Mouse (Mus musculus): ENCODE measurements around the gene Sidt2.
A peak's percentile ranks its signal among the peaks of the same experiment; 100 is the strongest.

Gene Sidt2

GRCm38 (mm10) chr9:45955107-45955963, at the start of gene Sidt2:
TSS of gene Sidt2 (minus strand) at chr9:45955258.
- DNase-seq (ENCODE audit: low read depth, low spot score): peak; percentile 74

DNA sequence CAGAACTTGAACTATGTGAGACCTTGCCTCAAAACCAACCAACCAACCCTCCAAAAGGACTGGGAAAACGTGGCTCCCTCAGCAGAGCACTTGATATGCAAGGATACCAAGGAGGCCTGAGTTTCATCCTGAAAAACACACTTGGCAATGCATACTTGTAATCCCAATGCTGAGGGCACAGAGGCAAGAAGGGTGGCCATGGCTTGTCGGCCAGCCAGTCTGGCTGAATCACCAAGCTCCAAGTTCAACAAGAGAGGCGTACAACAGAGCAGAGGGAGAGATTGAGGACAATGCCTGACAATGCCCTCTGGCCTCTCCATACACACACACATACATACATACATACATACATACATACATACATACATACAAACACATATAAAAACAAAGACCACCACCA, 49.5 kb upstream of the Sidt2 start:
- DNase-seq (ENCODE audit: low read depth, low spot score): no peak

- peak; percentile 64 for DNase-seq (ENCODE audit: low read depth, low spot score)
Measured at GRCm38 (mm10) chr9:46003729-46004128, 48.7 kb upstream of the Sidt2 start.

- no peak for DNase-seq (ENCODE audit: low read depth, low spot score)
Measured at GRCm38 (mm10) chr9:45999009-45999408, 44.0 kb upstream of the Sidt2 start.

- peak; percentile 24 for DNase-seq (ENCODE audit: low read depth, low spot score)
Measured at GRCm38 (mm10) chr9:45985229-45985567, 30.1 kb upstream of the Sidt2 start.

- peak; percentile 83 for DNase-seq (ENCODE audit: low read depth, low spot score)
Measured at GRCm38 (mm10) chr9:45984409-45985228, 29.6 kb upstream of the Sidt2 start.

- DNase-seq (ENCODE audit: low read depth, low spot score): no peak
Measured at GRCm38 (mm10) chr9:45983676-45984408, 28.8 kb upstream of the Sidt2 start.

GRCm38 (mm10) chr9:45981331-45981730, 26.3 kb upstream of the Sidt2 start:
- no peak for DNase-seq (ENCODE audit: low read depth, low spot score)

DNA sequence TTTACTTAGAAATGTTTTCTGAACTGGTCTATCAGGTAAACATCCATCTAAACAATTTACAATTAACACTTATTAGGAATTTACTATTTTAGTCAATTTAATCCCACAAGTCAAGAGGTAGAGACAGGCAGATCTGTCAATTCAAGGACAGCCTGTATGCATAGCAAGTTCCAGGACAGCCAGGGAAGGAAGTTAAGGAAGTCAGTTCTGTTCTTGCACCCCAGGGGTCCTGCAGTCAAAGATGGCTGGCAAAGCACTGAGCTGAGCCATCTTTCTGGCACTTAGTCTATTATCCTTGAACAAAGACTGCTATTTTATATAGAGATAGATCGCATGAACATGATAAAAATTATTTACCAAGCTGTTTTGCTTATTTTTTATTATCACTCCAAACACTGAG, 25.6 kb upstream of the Sidt2 start:
- no peak for DNase-seq (ENCODE audit: low read depth, low spot score)

- no peak for DNase-seq (ENCODE audit: low read depth, low spot score)
Measured at GRCm38 (mm10) chr9:45979778-45980177, 24.7 kb upstream of the Sidt2 start.

DNA sequence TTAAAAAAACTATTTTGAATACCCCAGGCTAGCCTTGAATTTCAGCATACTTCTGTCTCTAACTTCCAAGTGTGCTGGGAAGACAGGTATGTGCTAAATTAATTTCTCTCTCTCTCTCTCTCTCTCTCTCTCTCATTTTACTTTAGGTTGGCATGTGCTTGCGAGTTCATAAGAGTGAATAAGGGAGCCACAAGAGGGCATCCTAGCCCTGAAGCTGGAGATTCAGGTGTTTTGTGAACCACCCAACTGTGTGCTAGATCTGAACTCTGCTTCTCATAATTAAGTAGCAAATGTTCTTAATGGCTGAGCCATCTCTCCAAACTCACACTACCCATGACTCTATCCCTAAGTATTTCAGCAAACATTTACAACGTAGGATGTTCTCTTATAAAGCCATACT, 21.8 kb upstream of the Sidt2 start:
- no peak for DNase-seq (ENCODE audit: low read depth, low spot score)

DNA sequence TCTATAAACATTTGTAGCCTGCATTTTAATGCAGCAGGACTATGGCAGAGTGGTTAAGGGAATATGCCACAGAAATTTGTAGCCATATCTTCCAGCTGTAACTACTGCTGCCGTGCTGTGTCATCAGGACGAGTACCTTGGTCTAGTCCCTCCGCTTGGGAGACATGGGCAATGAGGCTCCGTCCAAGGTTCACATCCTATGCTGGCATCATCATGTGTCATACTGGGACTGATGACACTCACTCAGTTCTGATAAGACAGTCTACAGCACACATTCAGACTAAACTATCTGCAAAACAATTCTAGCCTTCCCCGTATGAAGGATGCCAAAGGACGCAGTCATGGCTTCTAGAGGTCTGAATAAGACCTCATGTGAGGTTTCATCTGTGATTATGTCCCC, 8.5 kb upstream of the Sidt2 start:
- DNase-seq (ENCODE audit: low read depth, low spot score): no peak

DNA sequence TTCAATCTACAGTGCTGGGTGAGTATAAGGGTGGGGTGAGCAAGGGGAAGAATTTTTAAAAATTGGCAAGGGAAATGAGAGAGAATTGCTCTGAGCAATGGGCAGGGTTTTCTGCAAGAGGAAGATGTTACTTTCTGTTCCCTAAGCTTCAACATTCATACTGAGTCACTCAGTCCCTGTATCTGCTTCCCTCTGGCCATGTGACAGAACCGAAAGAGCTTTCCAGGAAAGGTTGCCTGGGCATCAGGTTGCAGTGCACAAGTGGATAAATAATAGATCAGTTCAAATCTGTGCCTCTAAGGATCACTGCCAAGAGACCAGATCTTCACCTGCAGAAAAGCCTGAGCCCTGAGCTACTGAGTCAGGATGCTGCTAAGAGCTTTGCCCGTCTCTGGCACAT, 6.8 kb upstream of the Sidt2 start:
- DNase-seq (ENCODE audit: low read depth, low spot score): no peak

GRCm38 (mm10) chr9:45959661-45960060, 4.6 kb upstream of the Sidt2 start:
- DNase-seq (ENCODE audit: low read depth, low spot score): no peak

GRCm38 (mm10) chr9:45958851-45959250, 3.8 kb upstream of the Sidt2 start:
- no peak for DNase-seq (ENCODE audit: low read depth, low spot score)

- no peak for DNase-seq (ENCODE audit: low read depth, low spot score)
Measured at GRCm38 (mm10) chr9:45958023-45958670, 3.1 kb upstream of the Sidt2 start.

- DNase-seq (ENCODE audit: low read depth, low spot score): peak; percentile 25
Measured at GRCm38 (mm10) chr9:45954294-45955106, 558 bp downstream of the Sidt2 start.

DNA sequence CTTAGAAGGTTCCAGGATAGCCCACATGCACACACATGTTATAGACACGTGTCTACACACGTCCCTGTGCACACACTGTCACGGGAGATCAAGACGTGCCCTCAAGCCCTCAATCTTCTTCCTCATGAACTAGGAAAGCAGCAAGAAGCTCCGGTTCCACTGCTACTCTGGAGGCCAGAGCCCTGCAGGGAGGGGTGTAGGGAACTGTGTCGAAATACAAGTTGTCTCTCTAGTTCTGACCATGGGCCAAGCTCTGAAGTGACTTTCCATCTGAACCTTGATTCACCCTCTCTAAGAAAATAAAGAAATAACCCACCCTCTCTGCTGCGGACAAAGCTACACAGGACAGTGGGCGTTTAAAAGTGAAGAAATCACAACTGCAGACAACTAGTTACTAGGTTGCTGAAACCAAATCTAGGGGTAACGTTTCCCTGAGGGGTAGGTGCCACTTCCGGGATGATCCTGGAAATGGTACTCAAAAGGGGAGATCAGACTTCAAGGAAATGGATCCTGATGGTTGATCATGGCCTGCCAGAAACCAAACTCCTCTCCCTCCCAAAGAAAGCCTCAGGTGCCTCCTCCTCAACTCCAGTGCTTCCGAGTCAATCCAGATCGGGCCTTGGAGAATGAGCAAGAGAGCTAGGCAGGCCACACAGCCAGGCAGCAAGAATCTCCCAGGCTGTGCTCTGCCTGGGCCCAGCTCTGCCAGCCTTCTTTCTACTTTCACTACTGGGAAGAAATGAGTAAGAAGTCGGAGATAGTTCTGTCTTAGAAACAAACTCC, 1.4 kb downstream of the Sidt2 start:
- DNase-seq (ENCODE audit: low read depth, low spot score): no peak

GRCm38 (mm10) chr9:45952890-45953289, 2.2 kb downstream of the Sidt2 start:
- DNase-seq (ENCODE audit: low read depth, low spot score): no peak

DNA sequence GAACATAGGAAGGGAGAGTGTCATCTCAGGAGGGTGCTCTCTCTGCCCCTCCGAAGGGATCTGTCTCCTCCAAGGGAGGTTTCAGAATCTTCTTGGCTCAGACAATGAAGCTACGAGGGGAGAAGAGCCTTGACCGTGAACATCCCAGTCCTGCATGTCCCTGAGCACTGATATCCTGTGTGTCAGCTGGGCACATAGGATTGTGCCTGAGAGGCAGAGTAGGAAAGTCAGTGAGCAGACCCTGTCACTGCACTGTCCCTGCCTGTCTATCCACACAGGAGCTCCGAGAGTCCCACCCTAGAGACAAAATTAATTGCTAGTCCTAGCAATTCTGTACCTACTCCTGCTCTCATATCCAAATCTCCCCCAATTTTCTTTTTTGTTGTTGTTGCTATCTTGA, 3.0 kb downstream of the Sidt2 start:
- DNase-seq (ENCODE audit: low read depth, low spot score): no peak

Data from retina, postnatal 7 days (tissue).